Mouse (Mus musculus) ES-Bruce4 (cell line): ENCODE measurements at regions not wholly inside any gene's neighbourhood (a gene's known extent, or its start where the extent isn't known, plus 50 kb on each side); places are given as distances from the start of the nearest gene placed in this dataset.
A peak's percentile ranks its signal among the peaks of the same experiment; 100 is the strongest.

Source experiments
- H3K27ac ChIP-seq: 2 replicates; pipeline ENCODE4 v1.5.1; 2012; ENCODE audit warnings: low read length, inconsistent platforms; ENCODE audit not compliant: insufficient read depth
- H3K27me3 ChIP-seq: 2 replicates; pipeline ENCODE4 v1.6.1; 2012; ENCODE audit warnings: mild to moderate bottlenecking, low read length, inconsistent platforms; ENCODE audit not compliant: control insufficient read depth, poor library complexity, insufficient read depth, severe bottlenecking
- H3K36me3 ChIP-seq: 2 replicates; pipeline ENCODE4 v1.6.1; 2012; ENCODE audit warnings: inconsistent platforms, mild to moderate bottlenecking, low read length, moderate library complexity; ENCODE audit not compliant: control insufficient read depth, poor library complexity, insufficient read depth, severe bottlenecking
- H3K4me1 ChIP-seq: one replicate; pipeline ENCODE4 v1.8.1; 2011; ENCODE audit warnings: low read length; ENCODE audit not compliant: control insufficient read depth, insufficient read depth
- H3K4me3 ChIP-seq: 2 replicates; pipeline ENCODE4 v1.5.1; 2011; ENCODE audit warnings: low read depth, mild to moderate bottlenecking, low read length
- H3K9ac ChIP-seq: 2 replicates; pipeline ENCODE4 v1.6.1; 2012; ENCODE audit warnings: low read depth, mild to moderate bottlenecking, inconsistent platforms; ENCODE audit not compliant: poor library complexity, severe bottlenecking
- H3K9me3 ChIP-seq: replicated peaks from 2 replicates; pipeline ENCODE4 v1.6.1; 2012; ENCODE audit warnings: mild to moderate bottlenecking, low read length, inconsistent platforms; ENCODE audit not compliant: control insufficient read depth, poor library complexity, insufficient read depth, severe bottlenecking
- CTCF ChIP-seq: IDR thresholded peaks from one replicate; pipeline ENCODE4 v1.8.1; 2011; ENCODE audit warnings: low read depth, low read length
- EP300 ChIP-seq: IDR thresholded peaks from 2 replicates; pipeline ENCODE4 v1.6.1; 2011; ENCODE audit warnings: low read depth, low read length; ENCODE audit not compliant: insufficient read depth
- POLR2A ChIP-seq: IDR thresholded peaks from one replicate; pipeline ENCODE4 v1.8.1; 2011; ENCODE audit warnings: low read length; ENCODE audit not compliant: insufficient read depth

- H3K9me3 ChIP-seq, result no peaks in the 10 kb centered on the region
- H3K27me3 ChIP-seq, result no peaks in the 10 kb centered on the region
- H3K27ac ChIP-seq, result no peak overlapping the region
- H3K36me3 ChIP-seq, result no peaks in the 10 kb centered on the region
- H3K4me1 ChIP-seq, result no peaks in the 10 kb centered on the region
- no peak overlapping the region for H3K4me3 ChIP-seq
- TF ChIP-seq CTCF (no peak), POLR2A (no peak), EP300 (no peak)
- H3K9ac ChIP-seq, result no peak overlapping the region
These were observed 108.4 kb upstream of the Slc22a12 start for GRCm38 (mm10) chr19:6651192-6651591.

GRCm38 (mm10) chr19:6649885-6650284 is 107.1 kb upstream of the Slc22a12 start:
- Histone ChIP-seq H3K27ac (no peak overlapping the region), H3K4me1 (no peaks in the 10 kb centered on the region), H3K36me3 (no peaks in the 10 kb centered on the region), H3K9me3 (no peaks in the 10 kb centered on the region), H3K9ac (no peak overlapping the region), H3K27me3 (no peaks in the 10 kb centered on the region), H3K4me3 (no peak overlapping the region)
- no peak for TF ChIP-seq EP300
- no peak for TF ChIP-seq POLR2A
- TF ChIP-seq CTCF, result no peak

GRCm38 (mm10) chr19:6647686-6648085 is 104.9 kb upstream of the Slc22a12 start:
- Histone ChIP-seq H3K9me3 (no peaks in the 10 kb centered on the region), H3K4me1 (no peaks in the 10 kb centered on the region), H3K4me3 (no peak overlapping the region), H3K27ac (no peak overlapping the region), H3K36me3 (no peaks in the 10 kb centered on the region), H3K27me3 (no peaks in the 10 kb centered on the region), H3K9ac (no peak overlapping the region)
- TF ChIP-seq CTCF, result no peak

GRCm38 (mm10) chr19:6647216-6647615 is 104.4 kb upstream of the Slc22a12 start:
- H3K4me1 ChIP-seq, result no peaks in the 10 kb centered on the region
- H3K4me3 ChIP-seq, result no peak overlapping the region
- TF ChIP-seq EP300 (no peak), POLR2A (no peak), CTCF (no peak)
- H3K27ac ChIP-seq, result no peak overlapping the region
- no peaks in the 10 kb centered on the region for H3K9me3 ChIP-seq
- H3K36me3 ChIP-seq, result no peaks in the 10 kb centered on the region
- no peak overlapping the region for H3K9ac ChIP-seq
- no peaks in the 10 kb centered on the region for H3K27me3 ChIP-seq

GRCm38 (mm10) chr19:6645912-6646311 is 103.1 kb upstream of the Slc22a12 start:
- Histone ChIP-seq H3K27me3 (no peaks in the 10 kb centered on the region), H3K36me3 (no peaks in the 10 kb centered on the region), H3K27ac (no peak overlapping the region), H3K4me1 (no peaks in the 10 kb centered on the region), H3K9me3 (no peaks in the 10 kb centered on the region), H3K9ac (peak overlapping the region; percentile 50; the same call in 1 of the 2 replicates), H3K4me3 (peak overlapping the region; percentile 62)
- TF ChIP-seq POLR2A, result no peak

- Histone ChIP-seq H3K4me3 (peak overlapping the region; percentile 62), H3K9me3 (no peaks in the 10 kb centered on the region), H3K4me1 (no peaks in the 10 kb centered on the region), H3K27ac (no peak overlapping the region), H3K9ac (peak overlapping the region; percentile 50), H3K27me3 (no peaks in the 10 kb centered on the region), H3K36me3 (no peaks in the 10 kb centered on the region)
- peak; percentile 94 for TF ChIP-seq POLR2A
- no peak for TF ChIP-seq CTCF
- no peak for TF ChIP-seq EP300
These were observed 102.0 kb upstream of the Slc22a12 start for GRCm38 (mm10) chr19:6644871-6645270.
